Mouse (Mus musculus) hindbrain, embryonic 11.5 days (tissue): Measurements from ENCODE around the gene Gsc2. TPM values are rescaled to one million over a fixed set of nuclear protein-coding genes. Genes with fewer than 3 reads are reported as not detected.
"Not testable (repeated sequence)": the region's sequence is repeated elsewhere in the genome, so short reads cannot be mapped to it uniquely, and the experiment has no call there.

Experiments
- ATAC-seq: fragments of 200-750 bp; cut with Nextera tagmentation; 2 replicates; pipeline ENCODE4 v1.8.0; 2017; ENCODE audit warnings: mild to moderate bottlenecking, moderate TSS enrichment, moderate library complexity; ENCODE audit not compliant: low FRiP score
- DNase-seq: peaks from one replicate; pipeline ENCODE4 v3.0.0-alpha.2; 2015; ENCODE audit warnings: low spot score
- H3K27ac ChIP-seq: fragments of 300-500 bp; sonication (generic); 2 replicates; pipeline ENCODE4 v1.5.1; 2014; ENCODE audit warnings: mild to moderate bottlenecking, low read depth, low read length
- H3K27me3 ChIP-seq: fragments of 300-500 bp; sonication (generic); 2 replicates; pipeline ENCODE4 v1.6.1; 2014; ENCODE audit warnings: mild to moderate bottlenecking, low read length, moderate library complexity, mixed read lengths; ENCODE audit not compliant: control insufficient read depth, insufficient read depth
- H3K36me3 ChIP-seq: fragments of 300-500 bp; sonication (generic); 2 replicates; pipeline ENCODE4 v1.6.1; 2014; ENCODE audit warnings: mild to moderate bottlenecking, low read length, moderate library complexity, mixed read lengths; ENCODE audit not compliant: control insufficient read depth, insufficient read depth
- H3K4me1 ChIP-seq: fragments of 300-500 bp; sonication (generic); replicated peaks from 2 replicates; pipeline ENCODE4 v1.6.1; 2014; ENCODE audit warnings: low read length, mixed read lengths; ENCODE audit not compliant: control insufficient read depth, insufficient read depth
- H3K4me2 ChIP-seq: fragments of 300-500 bp; sonication (generic); replicated peaks from 2 replicates; pipeline ENCODE4 v1.6.1; 2014; ENCODE audit warnings: mild to moderate bottlenecking, low read depth, low read length
- H3K4me3 ChIP-seq: fragments of 300-500 bp; sonication (generic); 2 replicates; pipeline ENCODE4 v1.5.1; 2014; ENCODE audit warnings: low read depth, low read length
- H3K9ac ChIP-seq: fragments of 300-500 bp; sonication (generic); 2 replicates; pipeline ENCODE4 v1.6.1; 2014; ENCODE audit warnings: low read depth, low read length
- H3K9me3 ChIP-seq: fragments of 300-500 bp; sonication (generic); 2 replicates; pipeline ENCODE4 v1.6.1; 2016; ENCODE audit warnings: low read length; ENCODE audit not compliant: control insufficient read depth
- WGBS: fragments of 180-500 bp; shearing (Covaris S2); extraction: QIAGEN DNeasy Blood & Tissue Kit; methylation state at CpG from one replicate; pipeline ENCODE4 v1.1.7; 2014; 5-methylcytosine and 5-hydroxymethylcytosine counted together
- polyA plus RNA-seq: library from polyadenylated mRNA; unstranded; fragments of >200 nt; fragmentation: Nextera tagmentation; extraction: Ambion mirVana; gene quantifications from 2 replicates; pipeline ENCODE4 v1.2.1, GENCODE M21; 2014

Gsc2 gene
- polyA plus RNA-seq, result 0.17 TPM in 1 of 2 replicates, not detected in the other

DNA sequence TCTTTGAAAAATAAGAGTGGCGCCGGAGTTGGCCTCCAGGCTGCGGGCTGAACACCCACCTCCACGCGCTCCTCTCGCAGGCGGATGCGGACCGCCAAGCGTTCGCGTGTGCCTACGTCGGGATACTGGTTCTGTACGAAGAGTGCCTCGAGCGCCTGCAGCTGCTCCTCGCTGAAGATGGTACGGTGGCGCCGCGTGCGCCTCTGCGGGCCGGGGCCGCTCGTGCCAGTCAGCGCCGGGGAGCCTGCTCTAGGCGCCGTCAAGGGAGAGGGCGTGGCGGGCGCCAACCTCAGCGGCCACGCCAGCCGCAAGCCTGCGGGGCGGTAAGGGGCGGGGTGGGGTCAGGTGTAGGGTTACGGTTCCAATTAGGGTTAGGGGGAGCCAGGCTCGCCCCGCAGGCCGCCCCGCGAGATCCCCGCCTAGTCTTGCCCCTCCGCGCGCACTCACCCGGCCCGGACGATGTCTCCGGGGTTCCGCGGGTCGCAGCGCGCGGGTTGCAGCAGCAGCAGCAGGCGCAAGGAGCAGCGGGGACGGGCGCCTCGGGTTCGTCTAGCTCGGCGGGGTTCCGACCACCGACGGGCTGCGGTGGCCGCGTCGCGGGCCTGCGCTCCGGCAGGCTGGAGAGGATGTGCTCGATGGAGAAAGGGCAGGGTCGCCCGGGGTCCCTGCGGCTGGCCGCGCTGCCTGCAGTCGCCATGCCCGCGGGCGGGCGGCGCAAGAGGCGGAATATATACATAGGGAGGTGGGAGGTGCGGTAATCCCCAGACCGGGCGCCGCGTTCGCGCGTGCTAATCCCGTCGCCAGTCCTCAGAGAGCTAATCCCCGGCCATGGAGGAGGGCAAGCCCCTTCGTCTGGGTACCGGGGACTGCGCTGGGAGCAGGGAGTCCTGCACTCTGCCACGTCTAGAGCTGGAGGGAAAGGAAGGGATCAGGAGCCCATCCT, at the start of gene Gsc2:
Gsc2 (minus strand) TSS at position 753 of the 943 bp plus-strand sequence.
- WGBS, result under 1% methylated on average over 102 of the region's 106 CpGs
- Histone ChIP-seq H3K9me3 (no peaks in the 10 kb centered on the region), H3K36me3 (no peaks in the 10 kb centered on the region), H3K4me1 (peaks cover 6% of the 10 kb centered on the region; the same call in 1 of the 2 replicates), H3K4me3 (peak within 1 kb of the TSS; percentile 27), H3K4me2 (peak within 1 kb of the TSS; percentile 54), H3K27ac (no peak within 1 kb of the TSS), H3K9ac (0 out of 2 replicates have a peak within 1 kb of the TSS, but pooled peaks have one; percentile 27), H3K27me3 (peaks cover 55% of the 10 kb centered on the region)
- ATAC-seq (no peak; the same call in 1 of the 2 replicates), DNase-seq (peak; percentile 57)

DNA sequence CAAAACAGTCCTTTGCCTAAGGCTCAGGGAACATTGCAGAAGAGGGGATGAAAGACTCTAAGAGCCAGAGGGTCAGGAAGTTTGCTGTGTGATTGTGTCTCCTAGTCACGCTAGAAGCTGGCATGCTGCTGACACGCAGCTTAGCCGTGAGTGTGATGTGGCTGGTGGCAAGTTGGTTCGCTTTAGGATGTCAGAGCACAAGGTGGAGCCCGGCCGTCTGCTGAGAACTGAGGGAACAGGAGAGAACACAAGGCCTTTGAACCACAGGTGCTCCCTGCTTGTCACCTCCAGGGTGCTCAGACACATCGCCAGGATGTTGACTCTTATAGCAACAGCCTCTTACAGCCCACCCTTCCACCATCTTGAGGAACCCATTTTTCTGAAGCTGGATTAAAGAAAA, 47.2 kb upstream of the Gsc2 start:
- Histone ChIP-seq H3K9ac (no peak overlapping the region), H3K4me2 (no peak overlapping the region), H3K36me3 (no peaks in the 10 kb centered on the region), H3K4me1 (no peaks in the 10 kb centered on the region), H3K27ac (no peak overlapping the region), H3K4me3 (no peak overlapping the region), H3K27me3 (no peaks in the 10 kb centered on the region), H3K9me3 (no peaks in the 10 kb centered on the region)
- WGBS, result 82% methylated on average over 7 of the region's 7 CpGs
- DNase-seq (no peak), ATAC-seq (no peak)

DNA sequence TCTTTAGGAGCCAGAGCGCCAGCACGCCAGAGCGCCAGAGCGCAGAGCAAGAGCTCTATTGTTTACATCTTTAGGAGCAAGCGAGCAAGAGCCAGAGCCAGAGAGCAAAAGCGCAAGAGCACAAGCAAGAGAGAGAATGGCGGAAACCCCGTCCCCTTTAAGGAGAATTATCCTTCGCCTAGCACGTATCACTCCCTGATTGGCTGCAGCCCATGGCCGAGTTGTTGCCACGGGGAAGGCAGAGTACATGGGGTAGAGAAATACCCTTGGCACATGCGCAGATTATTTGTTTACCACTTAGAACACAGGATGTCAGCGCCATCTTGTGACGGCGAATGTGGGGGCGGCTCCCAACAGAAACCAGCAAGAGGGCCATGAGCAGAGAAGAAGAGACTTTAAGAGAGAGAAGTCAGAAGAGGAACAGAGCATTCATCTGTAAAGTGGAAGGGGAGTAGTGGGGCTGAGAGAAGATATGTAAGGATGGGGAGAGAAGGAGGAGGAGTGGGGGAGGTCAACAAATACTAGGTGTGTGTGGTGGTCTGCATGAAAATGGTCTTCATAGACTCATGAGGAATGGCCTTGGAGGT, 41.3 kb upstream of the Gsc2 start:
- H3K9me3 ChIP-seq, H3K4me3 ChIP-seq, ATAC-seq, H3K36me3 ChIP-seq, DNase-seq, H3K4me1 ChIP-seq, H3K27me3 ChIP-seq, H3K9ac ChIP-seq, H3K4me2 ChIP-seq, H3K27ac ChIP-seq: not testable (repeated sequence)
- WGBS, result 98% methylated on average over 17 of the region's 17 CpGs

DNA sequence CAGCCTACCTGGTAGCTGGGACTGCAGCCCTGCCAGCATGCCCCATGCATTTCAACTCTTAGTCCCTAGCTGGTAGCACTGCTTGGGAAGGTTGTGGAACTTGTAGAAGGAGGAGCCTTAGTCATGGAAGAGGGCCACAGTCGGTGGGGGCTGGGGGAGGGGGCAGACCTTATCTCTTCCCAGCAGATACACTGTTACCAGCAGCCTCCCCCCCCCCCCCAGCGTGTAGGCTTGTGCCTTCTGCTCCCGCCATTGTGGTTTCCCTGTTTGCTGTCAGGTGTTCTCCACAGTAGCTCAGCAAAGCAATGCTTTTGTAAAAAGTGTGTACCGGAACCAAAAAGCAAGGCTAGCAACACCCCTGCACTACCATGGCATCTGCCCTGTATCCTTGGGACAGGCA, 36.8 kb upstream of the Gsc2 start:
- 89% methylated on average over 3 of the region's 4 CpGs for WGBS
- H3K4me3 ChIP-seq, result no peak overlapping the region
- H3K4me1 ChIP-seq, result no peaks in the 10 kb centered on the region
- ATAC-seq (no peak), DNase-seq (no peak)
- H3K36me3 ChIP-seq, result no peaks in the 10 kb centered on the region
- H3K9ac ChIP-seq, result no peak overlapping the region
- no peak overlapping the region for H3K4me2 ChIP-seq
- no peaks in the 10 kb centered on the region for H3K9me3 ChIP-seq
- H3K27ac ChIP-seq, result no peak overlapping the region
- no peaks in the 10 kb centered on the region for H3K27me3 ChIP-seq

DNA sequence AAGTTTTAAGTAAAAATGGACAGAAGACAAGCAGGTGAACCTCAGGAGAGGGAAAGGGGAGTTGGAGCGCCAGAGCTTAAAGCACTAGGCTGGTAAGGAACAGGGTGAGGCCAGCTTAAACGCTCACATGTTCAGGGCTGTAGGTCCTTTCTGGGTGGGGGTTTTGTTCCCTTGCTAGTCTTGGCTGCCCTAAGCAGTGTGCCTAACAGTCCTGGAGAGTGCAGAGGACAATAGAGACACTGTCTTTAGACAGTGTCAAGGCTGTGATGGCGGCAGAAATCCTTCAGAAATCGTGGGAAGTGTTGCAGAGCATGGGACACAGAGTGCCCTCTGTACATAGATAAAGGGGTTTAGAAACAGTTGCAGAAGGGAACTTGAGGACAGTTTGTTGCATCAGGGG, 35.2 kb upstream of the Gsc2 start:
- WGBS, result 45% methylated on average over 4 of the region's 4 CpGs
- no peak; the same call in 1 of the 2 replicates for ATAC-seq
- no peak overlapping the region for H3K9ac ChIP-seq
- H3K9me3 ChIP-seq, result no peaks in the 10 kb centered on the region
- H3K4me1 ChIP-seq, result no peaks in the 10 kb centered on the region
- H3K4me2 ChIP-seq, result no peak overlapping the region
- H3K36me3 ChIP-seq, result no peaks in the 10 kb centered on the region
- H3K27me3 ChIP-seq, result no peaks in the 10 kb centered on the region
- peak; percentile 31 for DNase-seq
- no peak overlapping the region for H3K4me3 ChIP-seq
- no peak overlapping the region for H3K27ac ChIP-seq

DNA sequence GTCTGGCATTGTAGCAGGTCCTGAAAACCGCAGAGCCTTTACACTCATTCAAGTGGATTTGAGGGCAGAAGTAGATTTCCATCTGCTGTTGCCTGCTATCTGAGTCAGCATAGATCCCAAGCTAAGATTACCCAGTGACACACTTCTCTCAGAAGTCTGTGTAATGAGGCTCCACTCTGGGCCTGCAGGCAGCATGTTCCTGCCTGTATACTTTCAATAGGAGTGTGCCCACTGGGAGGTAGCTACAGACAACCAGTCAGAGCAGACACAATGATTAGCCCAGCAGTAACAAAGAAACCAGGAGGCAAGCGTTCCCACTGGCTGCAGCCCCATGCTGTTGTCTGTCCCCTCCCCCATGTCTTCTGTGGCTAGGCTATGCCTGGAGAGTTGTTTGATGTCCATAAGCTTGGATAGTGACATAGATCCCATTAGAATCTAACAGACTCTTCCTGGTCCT, 34.6 kb upstream of the Gsc2 start:
- 27% methylated on average over 2 of the region's 2 CpGs for WGBS

DNA sequence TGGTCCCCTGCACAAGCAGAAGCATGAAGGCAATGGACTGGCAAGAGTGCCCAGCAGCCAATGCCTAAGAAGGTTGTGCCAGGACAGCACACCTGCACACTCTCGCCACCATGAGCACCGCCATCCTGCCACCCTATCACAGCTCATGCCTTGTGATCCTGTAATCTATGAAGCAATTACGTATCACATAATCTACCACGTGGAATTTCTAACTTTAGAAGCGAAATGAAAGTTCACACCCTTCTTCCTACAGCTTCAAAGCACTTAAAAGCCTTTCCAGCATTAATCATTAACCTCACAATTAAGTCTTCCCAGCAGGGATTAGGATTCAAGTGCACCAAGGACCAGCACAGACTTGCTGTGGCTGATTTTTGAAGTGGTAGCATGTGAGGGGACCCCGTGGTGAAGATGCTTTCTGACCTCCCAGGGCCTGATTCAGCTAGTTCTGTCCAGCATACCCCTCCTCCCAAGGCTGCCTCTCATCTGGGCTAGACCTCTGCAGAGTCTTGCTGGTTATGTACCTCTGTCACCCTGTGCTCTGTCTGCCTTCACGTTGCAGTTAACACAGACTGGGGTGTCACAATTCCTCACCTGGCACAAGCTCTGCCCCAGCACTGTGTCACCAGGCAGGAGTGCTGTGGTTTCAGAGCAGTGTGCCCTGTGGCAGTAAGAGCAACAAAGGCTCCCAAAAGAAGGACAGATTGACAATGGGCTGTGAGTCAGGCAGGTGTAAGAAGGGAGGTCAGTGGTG, 30.4 kb upstream of the Gsc2 start:
- no peaks in the 10 kb centered on the region for H3K4me1 ChIP-seq
- no peaks in the 10 kb centered on the region for H3K27me3 ChIP-seq
- DNase-seq (no peak), ATAC-seq (no peak)
- WGBS, result 60% methylated on average over 7 of the region's 7 CpGs
- H3K36me3 ChIP-seq, result no peaks in the 10 kb centered on the region
- H3K9me3 ChIP-seq, result no peaks in the 10 kb centered on the region
- no peak overlapping the region for H3K4me2 ChIP-seq
- no peak overlapping the region for H3K27ac ChIP-seq
- no peak overlapping the region for H3K9ac ChIP-seq
- H3K4me3 ChIP-seq, result no peak overlapping the region

More for the DNA sequence above, 34.6 kb upstream of the Gsc2 start:
- no peaks in the 10 kb centered on the region for H3K4me1 ChIP-seq
- H3K27me3 ChIP-seq, result no peaks in the 10 kb centered on the region
- no peak overlapping the region for H3K9ac ChIP-seq
- no peak overlapping the region for H3K4me3 ChIP-seq
- ATAC-seq (peak; percentile 93), DNase-seq (peak; percentile 66)
- no peak overlapping the region for H3K4me2 ChIP-seq
- H3K36me3 ChIP-seq, result no peaks in the 10 kb centered on the region
- H3K27ac ChIP-seq, result peak overlapping the region; percentile 64; the same call in 1 of the 2 replicates
- no peaks in the 10 kb centered on the region for H3K9me3 ChIP-seq

DNA sequence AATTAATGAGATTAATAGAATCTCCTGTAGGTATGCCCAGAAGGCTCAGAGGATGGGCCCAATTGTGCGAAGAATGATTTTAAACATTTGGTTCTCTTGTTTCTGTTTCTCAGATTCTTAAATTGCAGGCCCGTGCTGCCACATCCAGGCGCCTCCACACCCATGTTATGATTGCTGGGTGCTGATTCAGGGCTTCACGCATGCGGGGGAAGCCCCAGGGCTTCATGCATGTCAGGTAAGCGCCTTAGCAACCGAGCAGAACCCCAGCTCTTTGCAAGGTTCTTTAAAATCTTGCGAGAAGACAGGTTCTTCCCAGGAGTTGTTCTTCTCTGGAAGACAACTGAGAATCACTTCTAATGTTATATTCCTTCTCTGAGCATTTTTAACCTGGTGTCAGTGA, 28.6 kb upstream of the Gsc2 start:
- H3K4me3 ChIP-seq, result no peak overlapping the region
- no peak overlapping the region for H3K9ac ChIP-seq
- H3K27me3 ChIP-seq, result no peaks in the 10 kb centered on the region
- H3K4me1 ChIP-seq, result no peaks in the 10 kb centered on the region
- WGBS, result 69% methylated on average over 8 of the region's 8 CpGs
- no peaks in the 10 kb centered on the region for H3K36me3 ChIP-seq
- DNase-seq (no peak), ATAC-seq (no peak)
- no peak overlapping the region for H3K4me2 ChIP-seq
- no peak overlapping the region for H3K27ac ChIP-seq
- no peaks in the 10 kb centered on the region for H3K9me3 ChIP-seq
